Mouse (Mus musculus) cerebellum, adult 8-10 months (tissue): ENCODE results near the gene Slc27a5.

Experiments
- DNase-seq: peaks from one replicate; pipeline ENCODE4 v3.0.0; 2022

Gene Slc27a5

DNA sequence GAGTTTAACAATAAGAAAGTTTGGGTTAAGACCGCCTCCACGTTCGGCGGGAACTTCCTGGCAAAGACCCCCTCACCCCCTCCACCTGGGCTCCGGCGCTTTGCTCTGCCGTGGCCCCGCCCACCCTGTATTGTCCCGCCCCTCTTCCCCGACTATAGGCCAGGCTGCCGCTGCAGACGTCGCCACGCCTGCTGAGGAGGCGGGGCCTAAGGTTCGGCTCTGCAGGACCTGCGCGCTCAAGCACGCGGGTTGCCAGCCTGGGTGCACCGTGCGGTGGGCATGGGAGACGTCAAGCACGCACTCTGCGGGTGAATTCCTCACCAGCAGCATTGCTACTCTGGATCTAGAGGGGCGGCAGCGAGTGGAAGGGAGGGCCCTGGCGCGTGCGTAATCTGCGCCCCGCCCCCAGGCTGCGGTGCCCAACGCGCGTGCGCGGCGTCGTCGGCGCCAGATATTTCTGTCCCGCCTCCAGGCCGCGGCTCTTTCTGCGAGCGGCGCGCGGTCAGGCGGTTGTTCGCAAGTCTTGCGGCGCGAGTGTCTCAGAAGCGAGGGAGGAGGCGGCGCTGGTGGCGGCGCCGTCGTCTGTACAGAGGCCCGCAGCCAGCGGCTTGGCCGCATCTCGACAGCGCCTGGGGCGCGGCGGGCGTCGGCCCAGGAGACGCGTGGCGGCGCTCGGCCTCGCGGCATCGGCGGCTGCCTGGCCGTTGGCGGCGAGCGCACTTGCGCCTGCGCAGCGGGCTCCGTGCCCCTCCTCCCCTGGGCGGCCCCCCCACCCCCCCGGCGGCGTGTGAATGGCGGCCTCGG, 26.1 kb upstream of the Slc27a5 start:
- DNase-seq = peak; percentile 98

DNA sequence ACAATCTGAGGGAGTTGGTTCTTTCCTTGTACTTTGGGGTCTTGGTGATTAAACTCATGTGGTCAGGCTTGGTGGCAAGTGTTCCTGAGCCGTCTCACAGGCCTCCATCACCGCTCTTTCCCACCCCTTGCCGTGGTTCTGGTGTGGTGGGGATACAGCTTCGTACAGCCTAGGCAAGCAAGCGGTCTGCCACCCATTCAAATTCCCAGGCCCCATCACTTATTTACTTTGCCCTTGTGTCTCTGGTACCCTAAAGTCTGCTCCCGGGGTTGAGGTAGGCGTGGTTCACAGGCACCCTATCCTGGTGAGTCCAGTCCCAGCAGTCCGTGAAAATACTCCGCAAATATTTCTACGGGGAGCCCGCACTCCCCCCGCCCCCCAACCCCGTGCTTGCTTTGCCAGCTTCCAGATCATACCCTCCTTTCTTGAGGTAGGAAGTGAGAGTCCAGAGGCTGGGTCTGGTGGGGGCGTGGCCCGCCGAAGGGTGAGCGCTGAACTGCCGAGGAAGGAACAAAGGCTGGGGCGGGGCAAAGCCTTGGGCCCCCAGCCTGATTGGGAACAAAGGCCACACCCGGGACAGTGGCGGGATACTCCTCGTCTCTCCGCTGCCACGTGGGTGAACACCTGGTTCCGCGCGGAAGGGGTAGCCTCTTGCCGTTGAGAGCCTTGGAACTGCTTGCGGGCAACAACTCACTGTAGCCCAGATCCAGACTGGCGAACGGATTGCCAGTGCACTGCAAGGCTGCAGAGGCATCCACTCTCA, 25.0 kb upstream of the Slc27a5 start:
- DNase-seq = peak; percentile 56

DNA sequence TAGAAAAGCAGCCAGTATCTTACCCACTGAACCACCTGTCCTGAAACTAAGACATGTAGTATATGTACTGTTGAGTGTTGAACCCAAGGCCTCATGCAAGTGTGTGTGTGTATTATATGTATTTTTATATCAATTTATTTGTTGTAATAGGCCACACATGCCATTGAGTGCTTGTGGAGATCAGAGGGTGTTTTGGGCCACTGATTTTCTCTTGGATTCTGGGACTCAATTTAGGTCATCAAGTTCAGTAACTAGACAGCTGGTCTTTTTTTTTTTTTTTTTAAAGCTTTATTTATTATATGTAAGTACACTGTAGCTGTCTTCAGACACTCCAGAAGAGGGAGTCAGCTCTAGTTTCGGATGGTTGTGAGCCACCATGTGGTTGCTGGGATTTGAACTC, 17.2 kb upstream of the Slc27a5 start:
- DNase-seq = no peak

DNA sequence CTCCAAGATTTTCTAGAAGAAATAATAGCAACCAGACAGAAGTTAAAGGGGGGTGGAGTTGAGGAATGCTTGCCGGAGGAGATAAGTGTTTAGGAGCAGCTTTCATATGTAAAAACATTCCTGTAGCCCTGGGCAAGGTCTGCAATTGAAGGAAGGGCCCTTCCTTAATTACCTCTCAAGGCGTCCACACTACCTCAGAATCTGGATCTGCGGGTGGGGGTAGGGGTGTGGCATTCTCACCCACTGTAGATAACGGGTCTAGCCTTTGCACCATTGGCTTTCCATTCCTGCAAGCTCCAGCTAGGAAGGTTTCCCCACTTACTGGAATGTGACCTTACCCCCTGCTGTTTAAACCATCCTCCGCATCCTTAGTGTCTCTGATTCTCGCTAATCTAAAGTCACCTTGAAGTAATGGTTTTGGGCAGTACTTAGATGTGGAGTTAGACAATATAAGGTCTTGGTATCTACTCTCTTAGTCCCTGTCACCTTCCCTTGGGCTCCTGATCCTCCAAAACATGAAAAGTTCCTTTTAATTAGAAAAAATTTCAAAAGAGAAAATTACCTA, 16.4 kb upstream of the Slc27a5 start:
- DNase-seq = no peak

DNA sequence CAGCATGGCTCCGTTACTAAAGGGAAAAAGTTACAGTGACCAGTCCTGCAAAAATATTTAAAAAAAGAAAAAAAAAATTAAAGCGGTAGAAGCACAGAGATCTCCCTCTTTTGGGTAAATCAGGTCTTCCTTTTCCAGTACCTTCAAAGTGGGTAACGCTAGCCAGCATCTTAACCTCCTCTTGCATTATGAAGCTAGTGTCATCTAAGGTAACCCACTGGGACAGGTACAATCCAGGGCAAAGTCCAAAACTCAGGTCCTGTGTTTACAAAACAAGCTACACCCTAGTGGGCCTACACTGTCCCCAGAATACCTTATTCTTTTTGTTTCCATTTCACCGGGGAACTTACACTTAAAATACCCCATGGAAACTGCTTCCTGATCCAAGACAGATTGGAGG, 15.7 kb upstream of the Slc27a5 start:
- DNase-seq = no peak

DNA sequence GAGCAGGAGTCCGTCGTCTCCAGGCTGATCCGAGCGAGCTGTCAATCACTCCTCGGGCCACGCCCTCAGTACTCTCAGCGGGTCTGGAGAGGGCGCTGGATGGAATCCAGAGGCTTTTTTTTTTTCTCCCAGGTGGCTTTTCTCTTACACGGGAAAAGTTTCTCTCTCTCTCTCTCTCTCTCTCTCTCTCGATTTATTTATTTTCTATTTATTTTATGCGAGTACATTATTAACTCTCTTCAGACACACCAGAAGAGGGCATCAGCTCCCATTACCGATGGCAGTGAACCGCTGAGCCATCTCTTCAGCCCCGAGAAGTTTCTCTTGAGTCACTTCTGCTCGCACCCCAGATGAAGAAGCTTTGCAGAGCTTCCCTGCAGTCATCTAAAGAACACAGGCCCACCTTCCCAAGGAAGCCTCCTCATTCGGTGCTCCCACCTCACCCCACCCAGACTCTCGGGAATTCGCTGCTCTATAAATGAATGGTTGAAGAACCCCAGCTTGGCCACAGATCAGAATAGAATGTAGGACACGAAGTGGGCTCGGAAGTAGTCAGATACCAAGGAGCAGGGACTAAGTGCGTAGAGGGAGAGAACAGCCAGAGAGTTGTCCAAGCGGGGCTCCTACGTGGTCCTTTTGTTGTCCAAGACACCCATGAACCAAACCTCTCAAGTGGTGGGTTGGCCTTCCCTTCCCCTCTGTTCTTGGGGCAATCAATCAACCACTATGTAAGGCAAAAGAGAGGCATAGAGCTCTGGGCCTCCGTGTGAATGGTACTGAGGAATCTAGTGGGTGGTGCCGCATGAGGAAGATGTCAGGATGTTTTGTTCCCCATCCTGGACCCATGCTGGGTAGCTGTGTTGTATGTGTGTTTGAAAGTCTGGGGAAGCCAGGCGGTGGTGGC, 12.3 kb upstream of the Slc27a5 start, which contains the start of gene Zbtb45:
Zbtb45 (minus strand) TSS at position 30 of the 904 bp plus-strand sequence.
- peak; percentile 33 for DNase-seq

DNA sequence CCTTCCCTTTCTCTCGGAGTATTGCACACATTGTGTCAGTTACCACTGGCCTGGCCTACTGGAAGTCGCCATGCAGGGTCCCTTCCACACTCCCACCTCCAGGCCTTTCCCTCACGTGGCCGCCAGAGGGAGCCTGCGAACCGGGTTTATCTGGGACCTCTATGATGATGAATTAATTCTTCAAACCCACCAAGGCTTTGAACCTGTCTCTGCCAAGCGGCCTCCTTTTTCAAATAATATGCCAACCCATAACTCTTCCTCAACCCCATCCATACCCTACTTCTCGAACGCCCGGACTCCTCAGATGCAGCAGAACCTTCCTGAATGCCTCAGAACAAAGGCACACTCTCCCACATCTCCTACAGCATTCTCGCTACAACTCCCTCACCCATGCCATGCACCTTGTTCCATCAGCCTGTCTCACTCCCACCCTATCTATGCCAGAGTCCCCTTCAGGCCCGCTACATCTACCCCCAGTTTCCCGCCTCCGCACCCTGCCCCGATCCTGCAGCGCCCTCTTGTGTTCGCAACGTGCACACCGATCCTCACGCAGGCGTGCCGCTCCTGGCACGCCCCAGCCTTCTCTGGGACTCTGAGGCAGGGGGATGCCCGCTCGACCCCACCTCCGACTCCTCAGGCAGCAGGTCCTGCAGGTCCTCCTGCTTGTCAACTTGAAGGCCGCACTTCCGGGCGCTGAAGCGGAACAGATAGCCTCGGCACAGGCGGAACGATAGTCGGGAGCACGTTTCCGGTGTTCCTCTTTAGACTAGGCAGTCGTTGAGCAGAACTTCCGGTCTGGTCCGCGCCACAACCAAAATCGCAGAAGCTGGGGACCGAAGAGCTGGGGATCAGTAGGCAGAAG, 11.4 kb upstream of the Slc27a5 start:
- DNase-seq = peak; percentile 94

DNA sequence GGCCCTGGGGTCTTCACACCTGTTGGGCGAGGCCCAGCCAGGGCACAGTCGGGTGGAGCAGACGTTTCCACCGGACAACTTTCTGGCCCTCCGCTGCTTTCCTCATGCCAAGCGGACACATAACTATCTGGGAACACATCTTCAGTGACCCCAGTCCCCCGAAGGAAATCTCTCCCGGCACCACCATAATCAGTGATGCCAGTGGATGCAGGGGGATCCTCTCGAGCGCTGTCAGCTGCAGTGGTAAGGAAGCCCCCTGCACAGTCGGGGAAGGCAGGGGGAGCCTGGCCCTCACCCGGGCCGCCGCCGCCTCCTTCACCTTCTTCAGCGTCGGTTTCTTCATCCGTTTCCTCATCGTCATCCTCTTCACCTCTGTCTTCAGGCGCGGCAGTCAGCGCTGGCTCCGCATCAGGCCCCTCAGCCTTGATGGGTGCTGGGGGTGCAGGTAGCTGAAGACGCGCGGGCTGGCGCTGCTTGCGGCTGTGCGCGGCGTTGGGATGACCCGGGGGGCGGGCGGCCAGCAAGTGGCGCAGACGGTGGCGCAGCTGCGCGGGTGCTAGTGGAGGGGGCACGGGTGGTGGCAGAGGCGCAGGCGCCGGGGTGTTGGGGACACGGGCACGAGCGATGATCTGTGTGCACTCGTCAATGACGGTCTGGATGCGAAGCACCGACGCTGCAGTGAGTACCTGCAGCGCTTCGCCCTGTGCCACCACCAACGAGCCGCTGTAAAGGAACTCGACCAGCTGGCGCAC, 9.5 kb upstream of the Slc27a5 start:
- peak; percentile 21 for DNase-seq

DNA sequence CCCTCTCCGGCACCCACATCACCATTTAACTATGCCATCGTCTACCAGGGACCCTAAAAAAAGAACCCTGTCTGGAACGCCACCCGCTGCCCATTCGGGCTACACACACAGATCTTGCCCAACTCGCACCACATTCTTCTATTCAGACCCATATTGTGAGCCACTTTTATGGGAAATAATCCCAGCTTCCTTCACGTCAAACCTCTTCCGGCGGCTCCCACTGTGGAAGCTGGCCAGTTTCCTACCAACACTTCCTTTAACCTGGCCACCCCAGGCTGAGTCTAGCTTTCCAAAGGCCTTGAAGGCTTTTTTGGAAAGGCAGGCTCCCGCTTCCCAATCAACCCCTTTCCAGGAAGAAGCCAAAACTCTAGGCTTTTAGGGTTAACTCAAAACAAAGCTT, 8.5 kb upstream of the Slc27a5 start:
- DNase-seq = no peak

DNA sequence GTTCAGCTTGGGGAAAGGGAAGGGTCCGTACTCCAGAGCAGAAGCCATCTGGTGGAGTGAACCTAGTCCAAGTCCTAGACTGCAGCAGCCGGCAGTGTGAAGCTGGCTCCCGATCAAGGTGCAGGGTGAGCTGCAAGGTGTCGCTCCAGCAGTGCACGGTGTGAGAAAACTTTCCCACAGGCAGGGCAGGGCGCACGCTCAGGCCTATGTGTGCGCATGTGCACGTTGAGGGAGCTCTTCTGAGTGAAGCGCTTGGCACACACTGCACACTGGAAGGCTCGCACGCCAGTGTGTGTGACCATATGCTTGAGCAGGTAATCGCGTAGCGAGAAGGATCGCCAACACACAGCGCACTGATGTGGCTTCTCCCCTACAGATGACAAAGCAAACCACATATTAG, 8.0 kb upstream of the Slc27a5 start:
- no peak for DNase-seq

DNA sequence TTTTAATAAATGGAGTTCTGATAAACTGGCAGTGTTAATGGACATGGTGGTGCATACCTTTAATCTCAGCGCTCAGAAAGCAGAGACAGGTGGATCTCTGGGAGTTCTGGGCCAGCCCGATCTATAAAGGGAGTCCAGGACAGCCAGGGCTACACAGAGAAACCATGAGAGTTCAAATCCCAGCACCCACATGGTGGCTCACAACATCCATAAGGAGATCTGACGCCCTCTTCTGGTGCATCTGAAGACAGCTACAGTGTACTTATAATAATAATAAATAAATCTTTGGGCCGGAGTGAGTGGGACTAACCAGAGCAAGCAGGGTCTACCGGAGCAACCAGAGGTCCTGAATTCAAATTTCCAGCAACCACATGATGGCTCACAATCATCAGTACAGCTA, 5.4 kb upstream of the Slc27a5 start:
- DNase-seq = no peak

DNA sequence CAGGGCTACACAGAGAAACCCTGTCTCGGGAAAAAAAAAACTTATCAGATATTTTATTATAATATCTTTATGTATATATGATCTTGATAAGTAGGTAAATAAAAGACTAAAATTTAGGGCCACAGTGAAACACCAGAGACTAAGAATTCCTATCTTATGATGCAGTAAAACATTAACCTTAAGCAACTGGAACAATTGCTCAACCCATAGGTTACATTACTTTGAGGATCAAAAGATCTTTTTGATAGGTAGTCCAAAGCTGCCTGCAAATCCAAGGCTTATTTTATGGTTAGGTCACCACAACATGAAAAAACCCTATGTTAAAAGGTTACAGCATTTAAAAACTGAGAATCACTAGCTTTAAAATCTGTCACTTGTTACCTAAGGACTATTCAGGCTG, 3.6 kb upstream of the Slc27a5 start:
- DNase-seq = no peak

DNA sequence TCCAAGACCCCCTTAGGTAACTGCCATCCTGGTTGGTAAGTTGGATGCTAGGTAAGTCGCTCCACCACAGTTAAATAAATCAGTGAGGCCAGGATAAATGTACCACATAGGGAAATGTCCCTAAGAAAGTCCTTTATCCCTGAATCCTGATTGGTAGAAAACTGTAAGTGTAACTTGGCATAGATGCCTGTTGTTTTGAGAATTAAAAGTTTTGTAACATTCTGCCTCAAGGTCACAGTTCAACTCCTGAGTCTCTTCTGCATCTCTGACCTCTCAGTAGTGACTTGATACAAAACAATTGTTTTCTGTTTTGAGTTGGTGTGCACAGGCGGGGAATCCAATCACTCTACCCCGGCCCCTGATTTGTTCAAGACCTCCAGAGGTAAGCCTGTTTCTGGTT, 859 bp upstream of the Slc27a5 start, which contains the start of gene Trim28:
Trim28 (plus strand) TSS at position 264 of the 400 bp plus-strand sequence.
- no peak for DNase-seq

DNA sequence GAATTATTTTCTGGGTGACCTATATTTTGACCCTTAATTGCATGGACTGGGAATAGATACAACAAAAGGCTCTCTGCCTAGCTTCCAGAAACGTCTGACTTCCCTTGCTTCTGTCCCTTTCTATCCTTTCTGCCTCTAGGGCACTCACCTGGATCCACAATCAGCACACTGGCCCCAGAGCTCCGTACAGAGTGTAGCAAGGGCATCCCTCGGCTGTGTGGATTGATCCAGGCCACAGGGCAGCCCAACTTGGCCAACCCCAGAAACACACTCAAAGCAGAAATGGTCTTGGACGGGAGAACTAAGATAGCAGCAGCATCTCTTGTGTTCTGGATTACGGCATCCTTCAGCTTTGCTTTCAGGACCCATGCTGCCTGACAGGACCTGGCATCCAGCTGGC, 762 bp downstream of the Slc27a5 start:
- no peak for DNase-seq

DNA sequence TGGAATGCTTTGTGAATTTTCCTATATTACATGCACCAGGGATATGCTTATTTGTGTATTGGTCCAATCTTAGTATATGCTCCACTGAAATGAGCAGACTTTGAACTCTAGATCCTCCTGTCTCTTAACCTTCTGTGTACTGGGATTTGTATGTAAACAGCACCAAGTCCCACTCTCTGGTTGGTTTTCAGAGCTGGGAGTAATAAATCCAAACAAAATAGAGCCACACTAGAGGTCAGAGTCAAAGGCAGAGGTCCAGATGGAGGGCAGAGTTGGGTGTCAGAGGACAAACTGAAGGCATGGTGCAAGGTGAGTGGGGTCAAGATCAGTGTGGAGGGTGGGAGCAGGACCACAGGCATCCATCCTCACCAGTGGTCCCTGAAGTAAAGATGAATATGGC, 2.1 kb downstream of the Slc27a5 start:
- DNase-seq = no peak

DNA sequence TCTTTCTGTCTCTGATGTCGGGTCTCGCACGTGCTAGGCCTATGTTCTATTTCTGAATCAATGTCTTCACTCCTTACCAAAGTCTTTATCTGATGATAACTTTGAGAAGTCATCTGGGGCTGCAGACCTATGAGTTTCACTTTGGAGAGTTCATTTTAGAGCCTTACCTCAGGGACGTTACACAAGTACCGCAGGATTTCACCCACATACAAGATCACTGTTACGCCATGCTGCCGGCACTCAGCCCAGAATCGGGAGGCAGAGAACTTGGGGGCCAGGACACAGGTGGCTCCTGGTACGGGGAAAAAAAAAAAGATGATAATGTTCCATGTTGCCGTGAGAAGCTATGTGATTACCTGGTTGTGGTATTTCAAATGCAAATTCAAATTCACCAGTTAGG, 4.8 kb downstream of the Slc27a5 start:
- DNase-seq = no peak

DNA sequence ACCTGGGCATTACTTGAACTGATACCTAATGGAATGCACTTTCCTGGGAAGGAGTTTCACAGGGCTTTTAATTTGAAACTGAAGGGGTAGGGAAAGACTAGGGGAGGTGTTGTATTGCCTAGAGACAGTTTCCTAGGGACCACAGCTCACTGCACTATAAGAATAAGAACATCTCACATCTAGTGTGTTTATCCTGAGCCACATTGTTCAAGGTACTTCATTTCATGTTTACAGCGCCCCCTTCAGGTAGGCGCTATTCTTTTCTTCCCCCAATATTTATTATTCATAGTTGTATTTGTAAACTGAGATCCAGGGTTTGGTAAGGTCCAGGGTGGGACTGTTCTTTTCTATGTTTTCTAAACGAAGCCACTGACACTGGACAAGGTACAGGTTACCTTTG, 5.8 kb downstream of the Slc27a5 start:
- no peak for DNase-seq

DNA sequence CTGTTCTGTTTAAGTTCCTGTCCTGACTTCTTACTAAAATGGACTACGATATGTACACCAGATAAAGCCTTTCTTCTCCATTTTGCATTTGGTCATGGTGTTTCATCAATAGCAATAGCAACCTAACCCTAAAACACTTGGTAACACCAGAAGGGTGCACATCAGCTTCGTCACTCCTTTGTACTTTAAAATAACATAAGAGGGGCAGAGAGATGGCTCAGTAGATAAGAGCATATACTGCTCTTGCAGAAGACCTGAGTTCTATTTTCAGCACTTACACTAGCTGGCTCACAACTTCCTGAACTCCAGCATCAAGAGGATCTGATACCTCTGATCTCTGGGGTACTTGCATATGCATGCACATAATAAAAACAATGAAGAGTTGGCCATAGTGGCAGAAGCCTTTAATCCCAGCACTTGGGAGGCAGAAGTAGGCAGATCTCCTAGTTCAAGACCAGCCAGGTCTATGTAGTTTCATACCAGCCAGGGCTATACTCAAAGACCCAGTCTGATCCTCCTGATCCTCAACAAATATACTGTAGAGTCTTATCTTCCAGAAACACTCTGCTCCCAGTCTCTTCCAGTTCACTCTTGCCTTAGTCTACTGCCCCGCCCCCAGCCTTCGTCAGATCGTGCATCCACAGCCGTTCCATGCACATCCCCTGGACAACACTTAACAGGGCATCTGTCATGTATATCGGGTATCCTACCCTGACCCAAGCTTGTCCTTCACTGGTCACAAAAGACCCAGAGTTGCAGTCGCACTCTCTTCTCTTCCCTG, 10.4 kb downstream of the Slc27a5 start:
- no peak for DNase-seq

DNA sequence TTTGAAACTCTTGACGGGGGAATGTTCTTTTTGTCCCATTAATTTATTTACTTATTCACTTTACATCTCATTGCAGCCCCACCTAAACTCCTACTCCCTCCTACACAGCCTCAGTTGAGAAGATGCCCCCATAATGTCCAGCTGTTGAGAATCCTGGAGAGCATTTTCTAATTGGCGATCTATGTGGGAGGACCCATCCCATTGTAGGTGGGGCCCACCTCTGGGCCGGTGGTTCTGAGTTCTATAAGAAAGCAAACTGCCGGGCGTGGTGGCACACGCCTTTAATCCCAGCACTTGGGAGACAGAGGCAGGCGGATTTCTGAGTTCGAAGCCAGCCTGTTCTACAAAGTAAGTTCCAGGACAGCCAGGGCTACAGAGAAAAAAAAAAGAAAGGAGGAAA, 11.1 kb downstream of the Slc27a5 start:
- no peak for DNase-seq

DNA sequence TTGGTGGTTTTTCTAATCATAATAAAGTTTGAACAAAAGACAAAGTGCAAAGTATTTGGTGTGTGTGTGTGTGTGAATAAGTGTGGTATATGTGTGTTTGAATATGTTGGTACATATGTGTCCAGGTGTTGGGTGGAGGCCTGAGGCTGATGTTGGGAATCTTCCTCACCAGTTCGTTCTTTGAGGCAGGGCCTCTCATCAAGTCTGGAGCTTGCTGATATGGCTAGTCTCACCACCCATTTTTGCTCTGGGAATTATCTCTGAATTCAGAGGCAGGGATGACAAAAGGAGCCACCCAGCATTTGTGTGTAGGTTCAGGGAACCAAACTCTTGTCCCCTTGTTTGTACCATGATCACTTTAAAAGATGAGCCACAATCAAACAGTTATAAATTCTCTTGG, 12.3 kb downstream of the Slc27a5 start:
- DNase-seq = no peak
